Mouse (Mus musculus) liver, embryonic 14.5 days (tissue): ENCODE measurements at regions not wholly inside any gene's neighbourhood (a gene's known extent, or its start where the extent isn't known, plus 50 kb on each side); places are given as distances from the start of the nearest gene placed in this dataset.

Experiments
- ATAC-seq: fragments of 200-750 bp; cut with Nextera tagmentation; 2 replicates; pipeline ENCODE4 v1.8.0; 2017; ENCODE audit warnings: moderate number of reproducible peaks, mild to moderate bottlenecking, moderate library complexity; ENCODE audit not compliant: insufficient read depth
- DNase-seq, 3 experiments: peaks; one replicate each; pipeline ENCODE4 v3.0.0-alpha.2; 2012 to 2013; ENCODE audit warnings: low read depth in 3 of 3, low spot score in 3 of 3
- H3K27ac ChIP-seq: fragments of 300-500 bp; sonication (generic); 2 replicates; pipeline ENCODE4 v1.5.1; 2014; ENCODE audit warnings: moderate library complexity, mild to moderate bottlenecking, control low read depth, inconsistent platforms
- H3K27me3 ChIP-seq: fragments of 300-500 bp; sonication (generic); 2 replicates; pipeline ENCODE4 v1.6.1; 2014; ENCODE audit warnings: mild to moderate bottlenecking, low read length, moderate library complexity; ENCODE audit not compliant: control insufficient read depth, insufficient read depth
- H3K36me3 ChIP-seq: fragments of 300-500 bp; sonication (generic); replicated peaks from 2 replicates; pipeline ENCODE4 v1.6.1; 2014; ENCODE audit warnings: low read depth; ENCODE audit not compliant: control insufficient read depth, insufficient read depth
- H3K4me1 ChIP-seq, 2 experiments: fragments of 200-500 bp in 1 of 2; fragments of 300-500 bp in 1 of 2; sonication (generic) in 1 of 2; replicated peaks; 2 replicates each; pipeline ENCODE4 v1.6.1; 2012 to 2014; ENCODE audit warnings: antibody characterized with exemption in 1 of 2, inconsistent platforms in 1 of 2, low read length in 1 of 2; ENCODE audit not compliant: control insufficient read depth in 2 of 2, insufficient read depth in 2 of 2
- H3K4me2 ChIP-seq: fragments of 300-500 bp; sonication (generic); 2 replicates; pipeline ENCODE4 v1.6.1; 2014; ENCODE audit warnings: low read depth, mild to moderate bottlenecking, control low read depth, moderate library complexity
- H3K4me3 ChIP-seq, 2 experiments: fragments of 200-500 bp in 1 of 2; fragments of 300-500 bp in 1 of 2; sonication (generic) in 1 of 2; 2 replicates each; pipeline ENCODE4 v1.5.1; 2012 to 2014; ENCODE audit warnings: low read depth in 2 of 2, low read length in 2 of 2, mild to moderate bottlenecking in 2 of 2, control low read depth in 1 of 2, inconsistent platforms in 1 of 2, moderate library complexity in 1 of 2; ENCODE audit not compliant: insufficient read depth in 1 of 2
- H3K9ac ChIP-seq: fragments of 300-500 bp; sonication (generic); replicated peaks from 2 replicates; pipeline ENCODE4 v1.6.1; 2014; ENCODE audit warnings: mild to moderate bottlenecking, control low read depth, moderate library complexity
- H3K9me3 ChIP-seq: fragments of 300-500 bp; sonication (generic); 2 replicates; pipeline ENCODE4 v1.6.1; 2016; ENCODE audit warnings: low read length, mixed read lengths; ENCODE audit not compliant: control insufficient read depth
- CTCF ChIP-seq: IDR thresholded peaks from 2 replicates; pipeline ENCODE4 v1.5.1; 2016; ENCODE audit warnings: antibody characterized with exemption, low read depth, control low read depth
- EP300 ChIP-seq: IDR thresholded peaks from 2 replicates; pipeline ENCODE4 v1.6.1; 2016; ENCODE audit warnings: antibody characterized with exemption, low read depth
- WGBS: fragments of 180-500 bp; shearing (Covaris S2); extraction: QIAGEN DNeasy Blood & Tissue Kit; methylation state at CpG from one replicate; pipeline ENCODE4 v1.1.7; 2014; ENCODE audit not compliant: insufficient replicate concordance; 5-methylcytosine and 5-hydroxymethylcytosine counted together

GRCm38 (mm10) chr9:85483248-85483647 is 156.1 kb upstream of the Tent5a start:
- 74% methylated on average over 4 of the region's 4 CpGs for WGBS
- Histone ChIP-seq H3K4me2 (no peak overlapping the region), H3K27me3 (no peaks in the 10 kb centered on the region), H3K4me3 (no peak overlapping the region), H3K9me3 (no peaks in the 10 kb centered on the region), H3K4me1 (no peaks in the 10 kb centered on the region), H3K27ac (no peak overlapping the region), H3K9ac (no peak overlapping the region), H3K36me3 (no peaks in the 10 kb centered on the region)
- DNase-seq (no peak), ATAC-seq (no peak)
- TF ChIP-seq EP300 = no peak
- no peak for TF ChIP-seq CTCF

GRCm38 (mm10) chr9:85480566-85480965 is 153.4 kb upstream of the Tent5a start:
- 44% methylated on average over 2 of the region's 2 CpGs for WGBS

GRCm38 (mm10) chr9:85475214-85475613 is 148.1 kb upstream of the Tent5a start:
- 47% methylated on average over 3 of the region's 3 CpGs for WGBS
- H3K9ac ChIP-seq = no peak overlapping the region
- no peak for ATAC-seq

More at GRCm38 (mm10) chr9:85480566-85480965, 153.4 kb upstream of the Tent5a start:
- Histone ChIP-seq H3K9me3 (no peaks in the 10 kb centered on the region), H3K9ac (no peak overlapping the region), H3K27me3 (no peaks in the 10 kb centered on the region), H3K4me1 (no peaks in the 10 kb centered on the region), H3K4me3 (no peak overlapping the region), H3K36me3 (no peaks in the 10 kb centered on the region), H3K27ac (no peak overlapping the region), H3K4me2 (no peak overlapping the region)
- ATAC-seq = no peak
- no peak for DNase-seq
- TF ChIP-seq CTCF = no peak
- no peak for TF ChIP-seq EP300

DNA sequence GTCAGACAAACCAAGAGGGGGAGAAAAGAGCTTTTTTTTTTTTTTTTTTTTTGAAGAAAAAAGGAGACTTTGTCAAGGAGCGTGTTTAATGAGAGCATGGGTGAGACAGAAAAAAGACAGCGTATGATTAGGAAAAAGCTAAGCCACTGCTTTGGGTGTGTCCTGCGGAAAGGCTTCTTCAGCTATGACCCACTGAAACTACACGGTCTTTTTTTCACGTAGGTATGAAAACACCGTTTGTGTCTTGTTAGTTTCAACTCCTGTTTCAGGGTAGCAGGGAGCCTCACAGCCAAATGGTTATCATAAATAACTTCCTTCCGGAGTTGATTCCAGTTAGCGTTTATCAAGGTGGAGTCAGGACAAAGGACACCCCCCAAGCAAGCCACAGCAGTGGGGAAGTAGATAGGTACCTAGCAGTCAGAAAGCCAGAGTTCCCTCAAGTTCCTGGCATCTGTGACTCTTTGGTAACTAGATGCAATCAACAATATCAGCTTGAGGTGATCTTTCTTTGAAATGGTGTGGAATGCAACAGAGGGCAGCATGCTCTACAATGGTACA is 143.2 kb upstream of the Tent5a start:
- H3K27ac ChIP-seq = no peak overlapping the region
- WGBS = 39% methylated on average over 8 of the region's 8 CpGs
- ATAC-seq (no peak), DNase-seq (no peak)
- no peaks in the 10 kb centered on the region for H3K27me3 ChIP-seq
- H3K4me1 ChIP-seq = peaks cover 0 to 2% of the 10 kb centered on the region in 2 experiments; a peak in 1 of 4 replicates
- no peak overlapping the region for H3K9ac ChIP-seq
- no peak overlapping the region for H3K4me2 ChIP-seq
- TF ChIP-seq CTCF = no peak
- TF ChIP-seq EP300 = no peak
- H3K36me3 ChIP-seq = no peaks in the 10 kb centered on the region
- H3K4me3 ChIP-seq = no peak overlapping the region
- H3K9me3 ChIP-seq = no peaks in the 10 kb centered on the region

More at GRCm38 (mm10) chr9:85475214-85475613, 148.1 kb upstream of the Tent5a start:
- Histone ChIP-seq H3K9me3 (no peaks in the 10 kb centered on the region), H3K4me3 (no peak overlapping the region), H3K4me1 (peaks cover 0 to 2% of the 10 kb centered on the region in 2 experiments; a peak in 1 of 4 replicates), H3K4me2 (no peak overlapping the region), H3K27ac (no peak overlapping the region), H3K27me3 (no peaks in the 10 kb centered on the region), H3K36me3 (no peaks in the 10 kb centered on the region)
- TF ChIP-seq EP300 (no peak), CTCF (no peak)
- no peak for DNase-seq

- Histone ChIP-seq H3K9ac (no peak overlapping the region), H3K4me2 (no peak overlapping the region), H3K4me3 (no peak overlapping the region), H3K36me3 (no peaks in the 10 kb centered on the region), H3K9me3 (no peaks in the 10 kb centered on the region), H3K27me3 (no peaks in the 10 kb centered on the region), H3K27ac (no peak overlapping the region), H3K4me1 (peaks cover 0 to 2% of the 10 kb centered on the region in 2 experiments; a peak in 1 of 4 replicates)
- DNase-seq = no peak
- no peak for ATAC-seq
- 47% methylated on average over 3 of the region's 3 CpGs for WGBS
- TF ChIP-seq CTCF (no peak), EP300 (no peak)
Measured at GRCm38 (mm10) chr9:85469288-85469687, 142.1 kb upstream of the Tent5a start.
